Mouse (Mus musculus): Measurements from ENCODE around the gene Cd70.
A peak's percentile ranks its signal among the peaks of the same experiment; 100 is the strongest.

Cd70 gene

GRCm38 (mm10) chr17:57099629-57100325, 49.8 kb downstream of the Cd70 start:
- peak; percentile 87 for DNase-seq (ENCODE audit: low read depth, low spot score)

- no peak for DNase-seq (ENCODE audit: low read depth, low spot score)
These were observed 51.3 kb downstream of the Cd70 start for GRCm38 (mm10) chr17:57098321-57098720.

DNA sequence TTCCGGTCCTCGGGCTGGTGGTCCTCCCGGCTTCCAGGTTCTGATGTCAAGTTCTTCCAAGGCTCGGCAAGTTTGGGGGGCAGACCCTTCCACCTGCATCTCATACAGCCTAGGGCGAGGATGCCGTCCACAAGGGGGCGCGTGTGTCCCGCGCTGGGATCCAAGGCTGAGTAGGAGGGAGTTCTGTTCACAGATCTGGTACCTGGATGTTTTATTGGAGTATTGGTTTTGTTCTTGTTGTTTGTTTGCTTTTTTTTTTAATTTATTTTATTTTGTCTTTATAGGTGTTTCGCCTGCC, 53.0 kb downstream of the Cd70 start:
- DNase-seq (ENCODE audit: low read depth, low spot score): peak; percentile 86

Measured in R1 (cell line).